Mouse (Mus musculus) lung, embryonic 15.5 days (tissue): ENCODE measurements at regions not wholly inside any gene's neighbourhood (a gene's known extent, or its start where the extent isn't known, plus 50 kb on each side); places are given as distances from the start of the nearest gene placed in this dataset.

Source experiments
- ATAC-seq: fragments of 200-750 bp; cut with Nextera tagmentation; 2 replicates; pipeline ENCODE4 v1.8.0; 2017; ENCODE audit warnings: moderate number of reproducible peaks, borderline replicate concordance; ENCODE audit not compliant: low FRiP score, low TSS enrichment; ENCODE audit errors: extremely low read depth
- H3K27ac ChIP-seq: fragments of 300-500 bp; sonication (generic); 2 replicates; pipeline ENCODE4 v1.5.1; 2015; ENCODE audit warnings: moderate library complexity, mild to moderate bottlenecking, inconsistent platforms
- H3K27me3 ChIP-seq: fragments of 300-500 bp; sonication (generic); 2 replicates; pipeline ENCODE4 v1.6.1; 2015; ENCODE audit warnings: inconsistent platforms
- H3K36me3 ChIP-seq: fragments of 300-500 bp; sonication (generic); 2 replicates; pipeline ENCODE4 v1.6.1; 2015; ENCODE audit warnings: inconsistent platforms
- H3K4me1 ChIP-seq: fragments of 300-500 bp; sonication (generic); 2 replicates; pipeline ENCODE4 v1.6.1; 2015; ENCODE audit warnings: inconsistent platforms
- H3K4me2 ChIP-seq: fragments of 300-500 bp; sonication (generic); 2 replicates; pipeline ENCODE4 v1.6.1; 2015; ENCODE audit warnings: inconsistent platforms, mild to moderate bottlenecking, moderate library complexity
- H3K4me3 ChIP-seq: fragments of 300-500 bp; sonication (generic); 2 replicates; pipeline ENCODE4 v1.5.1; 2015; ENCODE audit warnings: mild to moderate bottlenecking, inconsistent platforms
- H3K9ac ChIP-seq: fragments of 300-500 bp; sonication (generic); 2 replicates; pipeline ENCODE4 v1.6.1; 2015; ENCODE audit warnings: inconsistent platforms
- H3K9me3 ChIP-seq: fragments of 300-500 bp; sonication (generic); 2 replicates; pipeline ENCODE4 v1.6.1; 2016; ENCODE audit warnings: inconsistent platforms
- WGBS: fragments of 180-500 bp; shearing (Covaris S2); methylation state at CpG from one replicate; pipeline ENCODE4 v1.1.7; 2015; 5-methylcytosine and 5-hydroxymethylcytosine counted together

- WGBS: 56% methylated on average over 3 of the region's 3 CpGs
- Histone ChIP-seq H3K27me3 (no peaks in the 10 kb centered on the region), H3K9me3 (no peaks in the 10 kb centered on the region), H3K36me3 (no peaks in the 10 kb centered on the region), H3K4me1 (no peaks in the 10 kb centered on the region), H3K9ac (no peak overlapping the region), H3K4me2 (no peak overlapping the region), H3K27ac (no peak overlapping the region), H3K4me3 (no peak overlapping the region)
- no peak for ATAC-seq
Observed at GRCm38 (mm10) chr11:25538641-25539258, 671.8 kb downstream of the 5730522E02Rik start.

GRCm38 (mm10) chr11:25536069-25536468 lies 674.5 kb downstream of the 5730522E02Rik start:
- no peak for ATAC-seq
- H3K9me3 ChIP-seq: no peaks in the 10 kb centered on the region
- no peaks in the 10 kb centered on the region for H3K27me3 ChIP-seq
- H3K9ac ChIP-seq: no peak overlapping the region
- no peaks in the 10 kb centered on the region for H3K4me1 ChIP-seq
- WGBS: 62% methylated on average over 7 of the region's 7 CpGs
- no peak overlapping the region for H3K4me2 ChIP-seq
- no peak overlapping the region for H3K27ac ChIP-seq
- no peak overlapping the region for H3K4me3 ChIP-seq
- H3K36me3 ChIP-seq: no peaks in the 10 kb centered on the region

- H3K36me3 ChIP-seq: no peaks in the 10 kb centered on the region
- H3K27ac ChIP-seq: no peak overlapping the region
- no peaks in the 10 kb centered on the region for H3K4me1 ChIP-seq
- H3K27me3 ChIP-seq: no peaks in the 10 kb centered on the region
- H3K4me3 ChIP-seq: no peak overlapping the region
- no peak for ATAC-seq
- no peak overlapping the region for H3K4me2 ChIP-seq
- H3K9ac ChIP-seq: no peak overlapping the region
- H3K9me3 ChIP-seq: no peaks in the 10 kb centered on the region
- 25% methylated on average over 2 of the region's 2 CpGs for WGBS
Observed at GRCm38 (mm10) chr11:25533081-25533480, 677.5 kb downstream of the 5730522E02Rik start.

- Histone ChIP-seq H3K4me3 (no peak overlapping the region), H3K4me1 (no peaks in the 10 kb centered on the region), H3K27ac (no peak overlapping the region), H3K9me3 (no peaks in the 10 kb centered on the region), H3K9ac (no peak overlapping the region), H3K4me2 (no peak overlapping the region), H3K36me3 (no peaks in the 10 kb centered on the region), H3K27me3 (no peaks in the 10 kb centered on the region)
- WGBS: 67% methylated on average over 9 of the region's 9 CpGs
- ATAC-seq: no peak
Observed at GRCm38 (mm10) chr11:25531668-25532398, 678.7 kb downstream of the 5730522E02Rik start.

GRCm38 (mm10) chr11:25528056-25528455 lies 682.5 kb downstream of the 5730522E02Rik start:
- no peaks in the 10 kb centered on the region for H3K4me1 ChIP-seq
- H3K4me3 ChIP-seq: no peak overlapping the region
- no peaks in the 10 kb centered on the region for H3K9me3 ChIP-seq
- whole genome bisulfite sequencing: 37% methylated on average over 5 of the region's 5 CpGs
- ATAC-seq: peak; percentile 76; the same call in 1 of the 2 replicates
- no peaks in the 10 kb centered on the region for H3K36me3 ChIP-seq
- no peak overlapping the region for H3K4me2 ChIP-seq
- no peak overlapping the region for H3K9ac ChIP-seq
- no peak overlapping the region for H3K27ac ChIP-seq
- no peaks in the 10 kb centered on the region for H3K27me3 ChIP-seq

- no peak overlapping the region for H3K9ac ChIP-seq
- H3K4me1 ChIP-seq: no peaks in the 10 kb centered on the region
- no peaks in the 10 kb centered on the region for H3K36me3 ChIP-seq
- H3K4me3 ChIP-seq: no peak overlapping the region
- H3K4me2 ChIP-seq: no peak overlapping the region
- no peaks in the 10 kb centered on the region for H3K9me3 ChIP-seq
- no peak overlapping the region for H3K27ac ChIP-seq
- H3K27me3 ChIP-seq: no peaks in the 10 kb centered on the region
- ATAC-seq: no peak
- WGBS: 74% methylated on average over 2 of the region's 2 CpGs
Observed at GRCm38 (mm10) chr11:25518903-25519302, 691.7 kb downstream of the 5730522E02Rik start.

- 96% methylated on average over 1 of the region's 1 CpGs for WGBS
- no peaks in the 10 kb centered on the region for H3K9me3 ChIP-seq
- no peaks in the 10 kb centered on the region for H3K36me3 ChIP-seq
- no peak overlapping the region for H3K4me3 ChIP-seq
- H3K27ac ChIP-seq: no peak overlapping the region
- H3K27me3 ChIP-seq: no peaks in the 10 kb centered on the region
- no peaks in the 10 kb centered on the region for H3K4me1 ChIP-seq
- no peak overlapping the region for H3K9ac ChIP-seq
- no peak overlapping the region for H3K4me2 ChIP-seq
- ATAC-seq: no peak
Observed at GRCm38 (mm10) chr11:25518131-25518530, 692.4 kb downstream of the 5730522E02Rik start.

GRCm38 (mm10) chr11:25505500-25505899 lies 705.1 kb downstream of the 5730522E02Rik start:
- no peaks in the 10 kb centered on the region for H3K36me3 ChIP-seq
- H3K27ac ChIP-seq: no peak overlapping the region
- no peaks in the 10 kb centered on the region for H3K27me3 ChIP-seq
- H3K4me1 ChIP-seq: no peaks in the 10 kb centered on the region
- H3K9ac ChIP-seq: no peak overlapping the region
- H3K9me3 ChIP-seq: no peaks in the 10 kb centered on the region
- H3K4me3 ChIP-seq: no peak overlapping the region
- WGBS: 71% methylated on average over 3 of the region's 3 CpGs
- no peak for ATAC-seq
- H3K4me2 ChIP-seq: no peak overlapping the region

GRCm38 (mm10) chr11:25473682-25474365 lies 736.7 kb downstream of the 5730522E02Rik start:
- Histone ChIP-seq H3K4me3 (no peak overlapping the region), H3K9ac (no peak overlapping the region), H3K4me2 (no peak overlapping the region), H3K27me3 (no peaks in the 10 kb centered on the region), H3K27ac (no peak overlapping the region), H3K9me3 (no peaks in the 10 kb centered on the region), H3K36me3 (no peaks in the 10 kb centered on the region), H3K4me1 (no peaks in the 10 kb centered on the region)
- WGBS: 47% methylated on average over 2 of the region's 2 CpGs
- ATAC-seq: no peak

GRCm38 (mm10) chr11:25469819-25470218 lies 740.7 kb downstream of the 5730522E02Rik start:
- Histone ChIP-seq H3K9me3 (no peaks in the 10 kb centered on the region), H3K9ac (no peak overlapping the region), H3K4me2 (no peak overlapping the region), H3K4me1 (no peaks in the 10 kb centered on the region), H3K4me3 (no peak overlapping the region), H3K27ac (no peak overlapping the region), H3K36me3 (no peaks in the 10 kb centered on the region), H3K27me3 (no peaks in the 10 kb centered on the region)
- ATAC-seq: no peak
- WGBS: 86% methylated on average over 6 of the region's 6 CpGs

DNA sequence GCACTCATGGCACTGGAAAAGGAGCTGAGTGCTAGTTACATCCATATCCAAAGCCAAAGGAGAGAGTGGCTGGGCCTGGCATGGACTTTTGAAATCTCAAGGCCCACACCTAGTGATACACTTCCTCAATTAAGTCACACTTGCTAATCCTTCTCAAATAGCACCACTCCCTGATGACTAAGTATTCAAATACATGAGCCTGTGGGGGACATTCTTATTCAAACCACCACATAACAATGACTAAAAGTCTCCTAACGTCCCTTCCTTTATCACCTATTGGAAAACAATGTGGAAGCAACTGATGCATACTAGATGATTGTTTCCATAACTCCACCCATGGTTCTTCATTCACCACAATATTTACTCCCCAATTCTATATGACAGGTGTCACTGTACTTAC lies 773.4 kb downstream of the 5730522E02Rik start:
- no peaks in the 10 kb centered on the region for H3K4me1 ChIP-seq
- WGBS: 82% methylated on average over 1 of the region's 1 CpGs
- no peak for ATAC-seq

DNA sequence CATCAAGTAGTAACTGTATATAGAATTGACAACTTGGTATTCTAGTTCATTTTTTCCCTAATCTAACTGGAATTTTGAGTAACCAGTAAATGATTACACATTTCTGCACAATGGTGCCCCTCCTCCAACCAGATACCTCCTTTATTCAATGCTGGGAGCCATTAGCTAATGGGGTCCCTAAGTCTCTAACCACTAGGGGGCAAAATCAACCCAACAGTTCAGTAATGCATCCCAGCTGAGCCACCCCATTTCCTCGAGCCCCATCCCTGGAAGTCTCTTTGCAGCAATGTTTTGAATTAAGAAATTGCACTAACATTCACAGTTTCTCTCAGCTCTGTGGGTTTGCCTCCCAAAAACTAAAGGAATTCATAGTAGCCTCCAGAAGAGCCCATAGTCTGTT lies 774.9 kb downstream of the 5730522E02Rik start:
- no peak overlapping the region for H3K9ac ChIP-seq
- H3K27me3 ChIP-seq: no peaks in the 10 kb centered on the region
- H3K36me3 ChIP-seq: no peaks in the 10 kb centered on the region
- H3K4me1 ChIP-seq: no peaks in the 10 kb centered on the region
- H3K27ac ChIP-seq: no peak overlapping the region
- H3K9me3 ChIP-seq: no peaks in the 10 kb centered on the region
- H3K4me3 ChIP-seq: no peak overlapping the region
- ATAC-seq: no peak
- no peak overlapping the region for H3K4me2 ChIP-seq
- 9% methylated on average over 1 of the region's 1 CpGs for WGBS

More for the DNA sequence above, 773.4 kb downstream of the 5730522E02Rik start:
- H3K9ac ChIP-seq: no peak overlapping the region
- H3K9me3 ChIP-seq: no peaks in the 10 kb centered on the region
- no peaks in the 10 kb centered on the region for H3K36me3 ChIP-seq
- H3K27ac ChIP-seq: no peak overlapping the region
- no peak overlapping the region for H3K4me2 ChIP-seq
- H3K27me3 ChIP-seq: no peaks in the 10 kb centered on the region
- H3K4me3 ChIP-seq: no peak overlapping the region
